Mouse (Mus musculus) heart, adult 8-10 months (tissue): ENCODE measurements around the gene Rflnb. TPM values are rescaled to one million over a fixed set of nuclear protein-coding genes. Genes with fewer than 3 reads are reported as not detected.
"Not testable (repeated sequence)": the region's sequence is repeated elsewhere in the genome, so short reads cannot be mapped to it uniquely, and the experiment has no call there.

Experiments
- DNase-seq: peaks from one replicate; pipeline ENCODE4 v3.0.0; 2022; ENCODE audit warnings: low spot score
- total RNA-seq, 4 experiments: library from RNA; stranded (reverse); gene quantifications; 2 replicates each; pipeline ENCODE4 v1.2.4; 2022

Rflnb gene
- total RNA-seq, 4 experiments from 2014 or later: 21.5 to 40.9 (median 26.7) TPM

GRCm38 (mm10) chr11:76037581-76038294 lies 10.2 kb upstream of the Rflnb start:
- no peak for DNase-seq

- DNase-seq: no peak
These were observed 7.6 kb upstream of the Rflnb start for GRCm38 (mm10) chr11:76035182-76035581.

- no peak for DNase-seq
These were observed 6.3 kb upstream of the Rflnb start for GRCm38 (mm10) chr11:76033836-76034235.

- no peak for DNase-seq
These were observed 5.8 kb upstream of the Rflnb start for GRCm38 (mm10) chr11:76033359-76033758.

- no peak for DNase-seq
These were observed 487 bp upstream of the Rflnb start for GRCm38 (mm10) chr11:76028072-76028465.

- DNase-seq: no peak
These were observed 949 bp downstream of the Rflnb start for GRCm38 (mm10) chr11:76026527-76027138.

GRCm38 (mm10) chr11:76025080-76025583 lies 2.5 kb downstream of the Rflnb start:
- no peak for DNase-seq

- no peak for DNase-seq
These were observed 6.7 kb downstream of the Rflnb start for GRCm38 (mm10) chr11:76020916-76021315.

- DNase-seq: no peak
These were observed 7.7 kb downstream of the Rflnb start for GRCm38 (mm10) chr11:76019879-76020278.

GRCm38 (mm10) chr11:76015814-76016213 lies 11.8 kb downstream of the Rflnb start:
- DNase-seq: no peak

- no peak for DNase-seq
These were observed 12.3 kb downstream of the Rflnb start for GRCm38 (mm10) chr11:76015251-76015650.

- no peak for DNase-seq
These were observed 16.6 kb downstream of the Rflnb start for GRCm38 (mm10) chr11:76010838-76011624.

GRCm38 (mm10) chr11:76009101-76009500 lies 18.5 kb downstream of the Rflnb start:
- DNase-seq: no peak

- DNase-seq: no peak
These were observed 19.4 kb downstream of the Rflnb start for GRCm38 (mm10) chr11:76008162-76008561.

GRCm38 (mm10) chr11:76004276-76004675 lies 23.3 kb downstream of the Rflnb start:
- not testable (repeated sequence) for DNase-seq

- no peak for DNase-seq
These were observed 26.2 kb downstream of the Rflnb start for GRCm38 (mm10) chr11:76001237-76001878.

GRCm38 (mm10) chr11:76000701-76001100 lies 26.9 kb downstream of the Rflnb start:
- DNase-seq: no peak

- peak; percentile 35 for DNase-seq
These were observed 28.0 kb downstream of the Rflnb start, which contains the start of gene 1700016K19Rik for GRCm38 (mm10) chr11:75999440-76000155. Gene 1700016K19Rik, plus strand, starts transcription at chr11:75999912.

GRCm38 (mm10) chr11:75994357-75994756 lies 33.2 kb downstream of the Rflnb start:
- no peak for DNase-seq

GRCm38 (mm10) chr11:75992481-75992880 lies 35.1 kb downstream of the Rflnb start:
- no peak for DNase-seq

GRCm38 (mm10) chr11:75991911-75992310 lies 35.7 kb downstream of the Rflnb start:
- no peak for DNase-seq
